Mouse (Mus musculus) retina, adult 2 months (tissue): ENCODE results near the gene Cyp27a1.

Experiments used
- DNase-seq: peaks from one replicate; pipeline ENCODE4 v3.0.0-alpha.2; 2012; ENCODE audit warnings: low read depth, low spot score

Gene Cyp27a1

DNA sequence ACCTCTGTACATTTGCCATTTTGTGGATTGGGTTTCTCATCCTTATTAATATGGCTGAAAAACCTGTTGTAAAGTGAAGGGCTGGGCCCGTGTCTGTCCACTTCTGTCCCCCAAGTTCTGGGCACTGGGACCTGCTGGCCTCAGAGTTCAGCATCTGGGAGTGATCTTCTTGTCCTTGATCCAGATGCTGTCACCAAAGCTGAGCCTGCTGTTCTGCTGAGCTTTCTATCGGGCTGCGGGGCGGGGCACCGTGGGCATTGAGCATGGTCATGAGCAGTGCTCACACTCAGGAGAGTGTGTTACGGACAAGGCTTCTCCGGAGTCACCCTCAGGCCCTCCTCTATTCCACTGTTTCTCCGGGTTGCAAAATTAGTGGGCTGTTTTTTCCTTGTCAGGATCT is 4.7 kb downstream of the Cyp27a1 start:
- no peak for DNase-seq

DNA sequence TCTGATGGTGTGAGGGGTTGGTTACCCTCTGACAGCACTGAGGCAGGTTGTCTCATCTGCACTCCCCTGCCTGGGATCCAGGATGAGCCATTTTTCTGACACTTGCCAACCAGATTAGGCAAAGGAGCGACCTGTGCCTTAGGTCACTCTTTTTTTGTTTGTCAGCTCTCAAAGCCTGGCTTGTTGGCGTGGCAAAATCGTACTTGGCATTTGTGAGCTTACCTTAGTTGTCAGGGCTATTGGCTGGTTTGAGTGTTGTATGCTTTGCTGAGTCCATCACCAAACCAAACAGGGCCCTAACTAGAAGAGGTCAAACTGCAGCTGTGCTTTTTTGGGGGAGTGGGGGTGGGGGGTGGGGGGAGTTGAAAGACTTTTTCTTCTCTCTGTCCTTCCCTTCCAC is 5.9 kb downstream of the Cyp27a1 start:
- no peak for DNase-seq

DNA sequence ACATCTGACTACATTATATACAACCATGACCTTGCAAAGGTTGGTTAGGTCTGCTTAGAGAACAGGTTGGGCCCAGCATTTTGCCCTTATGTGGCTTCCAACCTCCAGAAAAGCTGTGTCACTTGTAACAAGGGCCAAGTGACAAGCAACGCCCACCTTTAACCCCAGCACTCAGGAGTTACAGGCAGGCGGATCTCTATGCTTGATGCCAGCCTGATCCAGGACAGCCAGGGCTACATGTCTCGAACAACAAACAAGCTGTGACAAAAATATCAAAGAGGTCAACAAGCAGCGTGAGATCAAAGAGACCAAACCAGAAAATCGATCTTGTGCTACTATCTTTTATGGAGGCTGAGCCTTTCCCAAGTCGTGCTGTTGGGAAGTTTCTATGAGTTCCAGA is 8.3 kb downstream of the Cyp27a1 start:
- no peak for DNase-seq

DNA sequence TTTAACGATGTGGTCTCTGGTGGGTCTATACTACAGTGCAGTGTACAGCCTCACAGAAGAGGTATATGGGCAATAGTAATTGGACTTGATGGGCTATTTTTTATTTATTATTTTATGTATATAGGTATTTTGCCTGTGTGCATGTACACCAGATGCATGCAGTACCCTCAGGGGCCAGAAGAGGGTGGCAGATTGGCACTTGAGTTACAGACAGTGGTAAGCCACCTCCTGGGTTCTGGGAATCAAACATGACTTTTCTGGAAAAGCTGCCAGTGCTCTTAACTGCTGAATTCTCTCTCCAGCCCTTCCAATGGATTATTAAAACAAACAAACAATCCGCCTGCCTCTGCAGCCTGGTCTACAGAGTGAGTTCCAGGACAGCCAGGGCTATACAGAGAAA is 10.4 kb downstream of the Cyp27a1 start:
- no peak for DNase-seq

DNA sequence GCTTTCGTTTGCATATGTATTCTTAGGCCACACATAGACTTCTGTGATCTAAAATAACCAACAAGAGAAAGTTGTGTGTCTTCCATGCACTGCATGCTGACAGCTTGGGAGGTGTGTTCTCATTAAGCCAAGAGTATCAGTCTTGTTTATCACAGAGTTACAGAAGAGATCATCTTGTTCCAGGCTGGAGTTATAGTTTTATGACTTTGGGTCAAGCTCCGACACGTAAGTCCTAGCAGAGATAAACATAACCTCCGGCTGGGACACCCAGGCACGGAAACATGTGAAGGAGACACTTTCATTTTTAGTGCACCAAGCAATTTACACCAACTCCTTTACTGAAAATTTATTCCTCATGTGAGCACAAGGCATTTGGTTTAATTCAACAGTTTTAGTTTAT is 12.7 kb downstream of the Cyp27a1 start:
- DNase-seq, result no peak

DNA sequence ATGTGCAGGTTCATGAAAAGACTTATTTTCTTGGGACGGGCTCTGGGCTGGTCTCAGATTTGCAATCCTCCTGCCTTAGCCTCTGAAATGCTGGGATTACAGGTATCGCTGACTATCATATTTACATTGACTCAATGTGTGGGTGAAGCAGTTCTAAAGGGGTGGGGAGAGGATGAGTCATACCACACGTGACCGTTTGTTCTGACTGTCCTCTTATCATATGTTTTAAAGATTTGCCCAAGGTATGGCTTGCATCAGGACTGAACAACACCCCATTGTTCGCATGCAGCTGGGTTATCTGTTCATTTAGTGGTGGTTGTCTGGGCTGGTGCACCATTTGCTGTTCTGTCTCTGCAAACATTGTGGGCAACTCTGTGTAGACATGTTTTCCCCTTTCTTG is 13.3 kb downstream of the Cyp27a1 start:
- no peak for DNase-seq

DNA sequence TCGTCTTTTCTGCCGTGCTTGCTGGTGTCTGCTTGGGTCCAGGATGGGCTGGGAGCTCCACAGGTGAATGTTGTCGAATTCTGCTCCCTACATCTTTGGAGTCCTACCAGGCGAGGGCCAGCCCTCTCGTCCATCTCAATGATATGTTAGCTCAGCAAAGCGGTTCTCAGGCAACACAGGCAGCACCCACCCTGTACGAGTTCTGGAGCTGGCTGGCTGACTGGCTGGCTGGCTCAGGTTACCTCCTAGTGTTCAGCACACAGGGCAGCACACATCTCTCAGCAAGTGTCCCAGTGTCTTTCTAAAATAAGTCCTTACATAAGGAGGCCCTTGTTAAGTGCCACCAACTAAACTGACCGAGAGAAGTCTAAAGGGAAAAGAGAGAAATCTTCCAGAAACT is 15.1 kb downstream of the Cyp27a1 start:
- no peak for DNase-seq

DNA sequence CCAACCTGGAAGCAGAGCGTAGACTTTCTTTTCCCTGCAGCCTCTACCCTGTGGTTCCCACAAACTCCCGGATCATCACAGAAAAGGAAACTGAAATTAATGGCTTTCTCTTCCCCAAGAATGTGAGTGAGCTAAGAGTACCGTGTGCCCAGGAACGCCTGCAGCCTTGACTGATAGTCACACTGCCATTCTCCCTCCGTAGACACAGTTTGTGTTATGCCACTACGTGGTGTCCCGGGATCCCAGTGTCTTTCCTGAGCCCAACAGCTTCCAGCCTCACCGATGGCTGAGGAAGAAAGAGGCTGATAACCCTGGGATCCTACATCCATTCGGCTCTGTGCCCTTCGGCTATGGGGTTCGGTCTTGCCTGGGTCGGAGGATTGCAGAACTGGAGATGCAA is 23.6 kb downstream of the Cyp27a1 start:
- DNase-seq, result no peak

DNA sequence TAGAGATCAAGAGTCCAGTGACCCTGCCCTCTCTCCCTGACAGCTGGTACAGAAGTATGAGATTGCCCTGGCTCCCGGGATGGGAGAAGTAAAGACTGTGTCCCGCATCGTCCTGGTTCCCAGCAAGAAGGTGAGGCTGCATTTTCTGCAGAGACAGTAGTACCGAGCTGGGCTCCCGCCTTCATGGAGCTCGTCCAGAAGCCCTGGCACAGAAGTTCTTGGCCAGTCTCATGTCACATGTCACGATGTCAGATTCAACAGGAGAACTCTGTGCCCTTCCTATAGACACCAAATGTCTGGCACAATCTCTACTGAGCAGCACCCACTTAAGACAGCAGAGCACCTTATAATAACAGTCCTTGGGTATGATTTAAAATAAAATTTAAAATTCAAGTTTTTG is 24.1 kb downstream of the Cyp27a1 start:
- DNase-seq, result no peak

DNA sequence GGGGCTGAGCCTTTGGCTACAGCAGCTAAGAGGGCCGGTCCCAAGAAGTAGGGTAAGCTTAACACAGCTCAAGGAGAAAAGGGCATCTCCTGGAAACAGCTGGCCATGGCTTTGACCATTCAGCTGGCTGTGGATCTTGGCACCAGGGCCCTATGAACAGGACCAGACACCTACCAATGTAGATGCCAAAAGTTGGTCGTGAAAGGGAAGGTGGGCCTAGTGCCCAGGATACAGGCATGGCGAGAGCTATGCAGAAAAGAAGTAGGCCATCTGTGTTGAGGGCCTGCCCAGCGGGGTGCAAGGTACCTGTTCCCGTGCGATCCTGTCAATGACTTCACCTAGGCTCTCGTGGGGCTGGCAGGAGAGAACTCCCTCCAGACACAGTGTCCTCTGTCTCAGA is 27.5 kb downstream of the Cyp27a1 start:
- DNase-seq, result no peak

DNA sequence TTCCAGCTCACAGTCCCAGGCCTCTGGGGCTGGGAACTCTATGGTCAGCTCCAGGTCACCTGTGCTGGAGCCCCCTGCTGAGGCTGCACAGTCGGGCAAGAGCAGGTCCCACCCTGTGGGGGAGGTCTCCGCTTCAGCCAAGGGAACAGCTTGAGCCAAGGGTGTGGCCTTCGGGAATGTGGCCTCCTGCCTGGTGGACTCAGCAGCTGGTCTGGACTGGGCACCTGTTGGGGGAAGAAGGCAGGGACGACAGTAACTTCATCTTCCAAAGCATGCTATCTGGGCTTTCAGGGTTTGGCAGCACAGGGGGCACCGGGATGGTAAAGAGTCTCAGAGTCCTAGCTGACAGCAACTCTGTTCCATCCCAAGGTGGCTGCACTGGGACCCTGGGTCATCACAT is 34.0 kb downstream of the Cyp27a1 start:
- DNase-seq, result no peak

DNA sequence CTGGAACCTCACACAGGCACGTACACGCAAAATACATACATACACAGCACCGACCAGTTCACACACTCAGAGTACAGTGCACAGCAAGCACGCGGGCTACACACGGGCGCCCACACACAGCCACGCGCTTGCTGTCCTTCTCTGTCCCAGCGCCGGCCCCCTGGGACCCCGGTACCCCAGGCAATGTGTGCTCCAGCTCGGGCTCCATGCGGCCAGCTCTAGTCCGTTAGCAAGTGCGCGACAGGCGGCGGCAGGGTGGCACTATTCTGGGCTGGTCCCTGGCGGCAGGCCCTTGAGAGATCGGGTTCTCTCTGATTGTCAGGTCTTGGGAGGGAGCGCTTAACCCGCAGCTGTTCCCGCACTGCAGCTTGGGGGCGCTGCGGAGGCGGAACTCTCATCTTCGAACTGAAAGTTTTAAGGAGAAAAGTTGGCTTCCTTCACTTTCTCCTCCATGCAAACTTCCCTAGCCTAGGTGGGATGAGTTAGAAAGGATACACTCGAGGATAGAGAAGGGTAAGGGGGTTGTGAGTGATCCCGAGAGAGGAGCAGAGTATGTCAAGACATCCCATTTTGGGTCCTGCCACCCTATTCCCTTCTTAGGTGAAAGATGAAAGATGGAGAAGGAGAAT is 35.4 kb downstream of the Cyp27a1 start, which contains the start of gene Prkag3:
Prkag3 (minus strand) TSS at position 579 of the 629 bp plus-strand sequence.
- DNase-seq, result no peak

DNA sequence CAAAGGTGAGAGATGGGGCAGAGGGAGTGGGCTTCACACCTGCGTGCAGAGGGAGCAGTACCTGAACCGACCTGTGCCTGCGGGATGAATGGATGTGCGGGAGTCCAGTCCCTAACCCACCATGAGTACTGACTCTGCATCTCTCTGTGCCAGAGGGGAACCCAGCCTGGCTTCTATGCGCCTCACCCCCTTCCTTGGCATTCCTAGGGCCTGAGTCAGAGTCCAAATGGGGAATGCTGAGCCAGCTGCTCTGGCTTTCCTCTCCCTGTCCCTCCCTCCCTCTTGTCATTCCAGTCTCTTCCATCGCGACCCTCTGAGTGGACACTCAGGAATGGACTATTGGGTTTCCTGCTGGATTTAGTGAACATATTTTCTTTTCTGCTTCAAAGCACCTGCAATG is 35.9 kb downstream of the Cyp27a1 start:
- no peak for DNase-seq

DNA sequence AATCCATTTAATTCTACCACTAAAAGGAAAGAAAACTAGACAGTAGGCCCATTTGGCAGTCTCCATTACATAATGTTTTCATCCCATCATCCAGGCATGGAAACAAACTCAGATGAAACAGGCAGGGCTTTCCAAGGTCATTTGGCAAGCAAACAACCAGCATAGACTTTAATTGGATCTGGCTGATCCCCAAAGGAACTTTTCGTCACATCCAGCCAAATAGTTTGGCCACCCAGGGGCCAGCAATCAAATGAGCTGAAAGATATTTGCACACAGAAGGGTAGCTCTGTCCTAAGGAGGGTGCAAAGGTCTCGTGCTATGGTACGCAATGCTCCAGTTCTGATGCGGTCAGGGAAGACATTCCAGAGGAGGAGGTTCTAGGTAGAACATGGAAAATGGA is 37.3 kb downstream of the Cyp27a1 start:
- no peak for DNase-seq

DNA sequence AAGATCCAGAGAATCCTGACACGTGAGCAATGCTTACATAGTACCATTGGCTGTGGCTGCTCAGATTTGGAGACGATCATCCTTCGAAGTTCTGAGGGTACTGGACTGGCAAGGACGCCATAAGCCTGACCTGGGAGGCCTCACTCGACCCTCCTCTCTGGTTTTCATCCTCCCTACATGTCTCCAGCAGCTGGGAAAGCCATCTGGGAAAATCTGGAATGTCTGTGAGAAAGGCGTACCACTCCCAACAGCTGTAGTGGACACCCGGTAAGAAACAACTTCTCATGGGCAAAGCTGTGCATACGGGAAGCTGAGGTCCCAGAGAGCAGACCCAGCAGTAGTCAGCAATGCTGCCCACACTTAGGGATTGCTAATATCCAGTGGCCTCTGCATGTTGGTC is 38.8 kb downstream of the Cyp27a1 start:
- DNase-seq, result no peak

DNA sequence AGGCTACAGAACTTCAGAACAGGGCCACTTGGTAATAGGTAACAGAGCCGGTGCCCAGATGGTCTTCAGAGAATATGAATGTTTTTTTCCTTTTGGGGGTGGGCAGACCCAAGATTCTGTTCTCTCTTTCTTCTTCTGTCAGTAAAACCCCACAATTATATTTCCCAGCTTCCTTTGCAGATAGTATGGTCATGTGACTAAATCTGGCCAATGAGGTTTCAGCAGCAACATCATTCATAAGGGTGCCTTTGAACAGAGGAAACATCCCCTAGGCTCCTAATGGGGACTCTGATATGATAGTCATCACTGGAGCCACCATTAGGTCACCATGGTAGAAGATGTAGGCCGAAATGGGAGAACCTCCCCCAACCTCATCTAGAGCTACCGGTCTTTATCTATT is 39.5 kb downstream of the Cyp27a1 start:
- DNase-seq, result no peak

DNA sequence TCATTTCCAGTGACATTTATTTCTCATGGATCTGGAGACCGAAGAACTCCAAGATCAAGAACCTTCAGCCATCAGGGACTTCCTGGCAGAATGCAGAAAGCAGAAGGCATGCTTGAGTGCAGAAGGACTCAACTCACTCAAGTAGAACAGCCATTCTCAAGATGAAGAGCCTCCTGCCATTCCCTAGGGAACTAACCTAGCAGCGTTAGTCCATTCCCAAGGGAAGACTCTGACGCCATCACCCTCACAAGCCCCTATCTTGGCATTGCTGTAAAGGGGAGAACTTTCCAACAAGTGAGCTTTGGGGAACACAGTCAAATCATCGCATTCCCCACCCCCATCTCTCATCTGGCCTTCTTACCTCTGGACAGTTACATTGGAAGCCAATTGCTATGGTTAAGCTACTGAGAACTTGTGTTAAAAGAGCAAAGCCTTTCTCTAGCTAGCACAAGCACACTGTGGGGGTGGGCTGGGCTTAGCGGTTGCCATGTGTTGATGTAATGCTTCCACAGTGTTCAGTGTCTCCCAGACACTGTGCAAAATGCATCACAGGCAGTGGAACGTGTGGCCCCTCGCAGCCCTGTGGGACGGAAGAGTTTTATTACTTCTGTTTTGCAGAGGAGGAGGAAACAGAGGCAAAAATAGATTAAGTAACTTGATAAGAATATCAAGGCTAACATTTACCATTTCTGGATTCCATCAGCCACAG is 40.0 kb downstream of the Cyp27a1 start:
- no peak for DNase-seq

DNA sequence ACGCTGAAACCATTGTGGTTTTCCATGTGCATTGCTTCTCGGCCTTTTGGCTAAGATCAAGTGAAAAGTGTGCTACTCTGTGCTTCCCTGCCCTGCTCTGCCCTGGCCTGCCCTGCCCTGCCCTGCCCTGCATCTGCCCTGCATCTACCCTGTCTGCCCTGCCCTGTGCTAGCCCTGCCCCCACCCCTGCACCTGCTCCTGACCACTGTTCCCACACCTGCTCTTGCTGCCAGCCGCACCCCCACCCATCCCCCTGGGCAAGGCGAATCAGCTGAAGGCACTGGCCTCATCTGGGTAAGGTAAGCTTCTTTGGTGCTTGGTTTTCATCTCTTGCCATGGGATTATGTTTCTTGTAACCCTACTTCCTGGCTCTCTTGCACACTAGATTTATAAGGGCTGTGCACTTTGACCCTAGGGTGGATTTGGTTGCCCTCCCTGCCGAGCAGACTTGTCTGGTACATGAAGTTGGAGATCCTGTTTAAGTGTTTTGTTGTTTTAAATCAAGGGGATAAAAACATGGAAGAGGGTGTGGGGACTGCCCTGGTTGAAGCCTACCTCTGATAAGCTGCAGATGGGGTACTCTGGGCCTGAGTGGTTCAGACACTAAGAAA is 40.9 kb downstream of the Cyp27a1 start:
- DNase-seq, result no peak

DNA sequence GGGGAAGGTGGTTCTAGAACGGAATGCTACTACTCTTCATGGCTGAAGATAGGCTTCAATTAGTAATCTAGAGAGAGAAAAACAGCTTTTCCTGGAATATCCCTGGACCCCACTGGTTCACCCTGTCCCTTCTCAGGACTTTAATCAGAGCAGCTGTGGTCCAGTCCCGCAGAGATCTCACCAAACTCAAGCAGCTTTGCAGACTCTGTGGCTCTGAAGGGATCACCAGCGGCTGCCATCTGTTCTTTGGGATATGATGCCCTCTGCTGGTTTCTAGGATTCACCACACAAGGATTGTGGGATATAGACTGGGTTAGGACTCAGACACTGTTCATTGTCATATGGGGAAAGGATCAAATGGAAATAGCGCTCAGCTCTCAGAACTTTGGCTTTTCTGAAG is 46.4 kb downstream of the Cyp27a1 start:
- no peak for DNase-seq

DNA sequence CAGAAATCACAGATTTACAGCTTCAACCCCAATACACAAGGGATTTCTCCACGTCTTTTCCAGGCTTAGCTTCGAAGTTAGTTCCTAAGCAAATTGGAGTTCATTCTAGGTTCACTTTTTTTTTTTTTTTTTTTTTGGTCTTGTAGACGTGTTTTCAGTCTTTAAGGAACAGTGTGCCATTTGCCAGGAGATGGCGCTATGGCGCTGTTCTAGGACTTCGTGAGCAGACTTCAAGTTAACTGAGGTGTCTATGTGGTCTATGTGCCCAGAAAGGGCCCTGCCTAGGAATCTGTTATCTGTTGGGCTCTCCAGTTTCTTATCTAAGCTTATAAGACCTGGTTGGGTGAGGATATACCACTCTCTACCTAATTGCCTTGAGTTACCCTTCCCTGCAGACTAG is 49.7 kb downstream of the Cyp27a1 start:
- DNase-seq, result no peak

DNA sequence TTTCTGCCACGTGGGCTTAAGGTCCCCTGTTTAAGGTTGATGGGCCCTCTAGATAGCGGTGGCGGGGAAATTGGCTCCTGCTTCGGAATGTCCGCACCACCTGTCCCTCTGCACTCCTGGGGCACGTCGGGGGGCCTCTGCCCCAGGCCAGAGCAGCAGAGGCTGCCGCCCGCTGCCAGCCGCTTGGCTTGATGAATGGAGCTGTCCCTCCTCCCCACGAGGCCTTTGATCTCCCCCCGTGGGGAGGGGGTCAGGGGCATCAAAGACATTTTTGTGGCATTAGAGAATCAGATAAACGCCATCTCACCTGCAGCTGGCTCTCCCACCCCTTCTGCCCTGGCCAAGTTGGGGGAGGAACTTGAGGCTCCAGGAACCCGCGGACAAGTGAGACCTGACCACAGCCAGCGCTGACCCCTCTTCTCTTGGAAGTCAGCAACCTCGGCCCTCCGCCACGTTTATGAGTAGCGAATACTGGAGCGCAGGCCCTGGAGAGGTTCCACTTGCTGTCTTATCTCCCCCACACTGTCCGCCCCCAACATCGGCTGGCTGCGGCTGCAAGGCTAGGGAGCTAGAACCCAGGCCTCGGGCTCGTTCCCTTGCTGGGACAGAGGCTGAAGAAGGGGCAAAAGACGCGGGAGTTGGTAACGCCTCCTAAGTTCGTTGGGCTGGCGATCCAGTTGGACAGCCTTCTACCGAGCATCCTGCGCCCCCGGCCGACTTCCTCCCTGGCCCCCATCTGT is 57.5 kb downstream of the Cyp27a1 start:
- no peak for DNase-seq

DNA sequence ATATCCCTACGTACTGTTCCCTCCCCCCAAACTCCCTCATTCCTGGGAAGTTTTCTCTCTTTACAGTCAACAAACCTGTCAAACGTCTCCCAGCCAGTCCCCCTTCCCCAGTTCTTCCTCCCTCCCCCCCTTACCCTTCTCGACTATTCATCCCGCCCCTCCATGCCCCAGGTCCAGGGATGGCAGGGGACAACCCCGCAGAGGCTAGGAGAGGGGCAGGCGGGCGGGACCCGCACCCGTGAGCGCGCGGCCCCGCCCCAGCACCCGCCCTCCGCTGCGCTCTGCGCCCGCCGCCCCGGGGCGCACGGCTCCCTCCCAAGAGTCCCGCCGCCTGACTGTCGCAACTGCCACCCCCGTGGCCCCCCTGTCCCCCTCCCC is 58.1 kb downstream of the Cyp27a1 start:
- DNase-seq, result no peak

DNA sequence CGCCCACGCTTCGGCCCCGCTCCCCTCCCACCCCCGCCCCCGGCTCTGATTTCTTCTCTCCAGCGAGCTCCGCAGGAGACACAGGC is 58.3 kb downstream of the Cyp27a1 start, which contains the start of gene Wnt6:
Wnt6 (plus strand) TSS at position 48 of the 86 bp plus-strand sequence.
- DNase-seq, result no peak
